Mouse (Mus musculus): ENCODE data around the gene St8sia4.
A peak's percentile ranks its signal among the peaks of the same experiment; 100 is the strongest.

St8sia4 gene

DNA sequence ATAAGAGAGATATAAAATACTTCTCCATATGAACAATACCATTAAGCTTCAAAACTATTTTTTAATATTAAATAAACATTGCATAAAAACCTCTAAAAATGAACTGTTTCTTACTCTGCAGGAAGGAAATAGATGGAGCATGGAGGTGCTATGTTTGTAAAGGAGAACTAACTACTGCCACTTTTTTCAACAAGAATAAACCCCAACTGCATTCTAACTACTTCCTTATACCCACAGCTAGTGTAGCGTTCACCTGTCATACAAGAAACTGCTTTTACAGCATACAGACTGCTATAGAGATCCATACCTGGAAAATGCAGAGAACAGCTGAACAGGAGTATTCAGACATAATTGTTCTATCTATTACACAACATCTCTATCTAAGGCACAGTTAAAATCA is 70.5 kb downstream of the St8sia4 start:
- DNase-seq (ENCODE audit: low spot score in 2 of 2): no peak

DNA sequence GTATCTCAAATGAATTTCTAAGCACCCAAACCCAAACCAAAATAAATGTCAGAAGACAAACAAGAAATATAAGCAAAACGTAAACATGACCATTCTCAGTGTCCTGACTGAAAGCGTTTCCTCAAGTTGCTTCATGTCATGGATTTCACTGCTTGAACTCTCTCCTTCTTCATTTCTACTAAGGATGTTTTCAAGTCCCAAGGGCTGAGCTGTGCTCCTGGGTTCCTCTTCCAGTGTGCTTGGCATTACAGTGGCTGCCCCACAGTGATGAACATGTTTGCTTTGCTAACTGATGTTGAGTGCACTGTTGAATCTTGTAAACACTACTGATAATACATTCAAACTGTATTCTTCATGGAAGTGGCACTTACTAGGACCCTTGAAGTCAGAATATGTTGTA is 76.3 kb downstream of the St8sia4 start:
- DNase-seq (ENCODE audit: low spot score in 2 of 2): no peak

DNA sequence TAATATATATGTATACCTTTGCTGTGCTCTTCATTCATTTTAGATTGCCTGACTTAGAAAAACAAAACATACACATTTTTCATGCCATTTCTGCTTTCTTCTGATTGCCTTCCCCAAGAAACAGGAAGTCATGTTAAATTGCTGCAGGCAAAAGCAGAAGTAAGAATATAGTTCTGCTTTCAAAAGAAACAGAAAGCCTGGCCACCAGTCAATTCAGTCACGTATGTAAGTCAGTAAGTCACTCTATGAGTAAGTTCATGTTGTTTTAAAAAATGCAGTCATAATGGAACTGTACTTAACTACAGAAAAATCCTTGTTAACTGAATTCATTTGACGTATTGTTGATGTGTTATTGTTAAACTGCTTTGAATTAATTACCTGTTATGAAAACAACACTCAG is 77.3 kb downstream of the St8sia4 start:
- no peak for DNase-seq (ENCODE audit: low spot score in 2 of 2)

DNA sequence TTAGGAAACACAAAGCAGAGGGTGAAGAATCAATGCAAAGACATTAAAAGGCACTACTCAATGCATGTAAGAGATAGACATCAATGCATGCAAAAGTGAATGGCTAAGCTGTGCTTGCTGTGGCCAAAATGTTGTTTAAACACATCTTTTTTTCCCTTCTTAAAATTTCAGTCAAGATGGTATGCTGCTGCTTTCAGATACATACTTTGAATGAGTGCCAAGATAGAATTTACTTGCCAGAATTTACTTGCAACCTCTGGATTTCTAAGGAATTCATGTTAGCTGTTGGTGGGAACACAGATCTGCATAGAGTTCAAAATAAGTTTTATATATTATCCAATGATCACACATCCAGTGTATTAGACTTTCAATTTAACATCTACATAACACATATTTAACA is 77.9 kb downstream of the St8sia4 start:
- no peak for DNase-seq (ENCODE audit: low spot score in 2 of 2)

DNA sequence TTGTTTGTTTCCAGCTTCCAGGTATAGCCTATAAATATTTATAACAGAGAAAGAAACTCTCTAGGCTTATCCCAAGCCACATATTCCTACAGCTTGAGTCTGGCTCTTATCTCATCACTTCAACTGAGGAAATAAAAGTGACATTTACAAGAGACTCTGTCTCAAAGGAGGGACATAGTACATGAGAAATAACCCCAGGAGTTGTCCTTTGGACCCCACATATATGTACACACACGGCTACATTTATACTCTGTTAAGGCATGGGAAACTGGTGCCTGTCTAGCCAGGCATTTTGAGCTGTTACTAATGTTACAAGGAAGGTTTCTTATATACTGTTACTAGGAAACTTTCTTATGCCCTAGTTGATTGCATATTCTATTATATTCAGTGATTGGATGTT is 84.1 kb downstream of the St8sia4 start:
- DNase-seq (ENCODE audit: low spot score in 2 of 2): no peak

DNA sequence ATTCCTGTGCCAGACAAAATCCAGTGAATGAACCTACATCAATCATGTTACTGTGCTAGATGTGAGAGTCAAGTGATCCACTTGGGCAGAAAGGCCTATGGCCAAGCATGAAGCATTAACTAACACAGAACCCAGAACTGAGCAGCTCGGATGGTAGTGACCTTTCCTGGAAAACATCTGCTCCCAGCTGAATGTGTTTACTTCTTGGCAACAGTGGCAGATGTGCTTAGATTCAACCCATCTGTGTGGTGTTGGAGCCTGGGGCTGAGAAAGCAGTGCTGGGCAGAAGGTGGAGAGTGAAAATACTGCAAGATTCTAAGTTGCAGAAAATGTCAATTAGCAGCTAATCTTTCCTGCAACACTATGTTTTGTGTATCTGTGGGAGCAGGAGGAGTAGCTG is 85.1 kb downstream of the St8sia4 start:
- DNase-seq (ENCODE audit: low spot score in 2 of 2): no peak

DNA sequence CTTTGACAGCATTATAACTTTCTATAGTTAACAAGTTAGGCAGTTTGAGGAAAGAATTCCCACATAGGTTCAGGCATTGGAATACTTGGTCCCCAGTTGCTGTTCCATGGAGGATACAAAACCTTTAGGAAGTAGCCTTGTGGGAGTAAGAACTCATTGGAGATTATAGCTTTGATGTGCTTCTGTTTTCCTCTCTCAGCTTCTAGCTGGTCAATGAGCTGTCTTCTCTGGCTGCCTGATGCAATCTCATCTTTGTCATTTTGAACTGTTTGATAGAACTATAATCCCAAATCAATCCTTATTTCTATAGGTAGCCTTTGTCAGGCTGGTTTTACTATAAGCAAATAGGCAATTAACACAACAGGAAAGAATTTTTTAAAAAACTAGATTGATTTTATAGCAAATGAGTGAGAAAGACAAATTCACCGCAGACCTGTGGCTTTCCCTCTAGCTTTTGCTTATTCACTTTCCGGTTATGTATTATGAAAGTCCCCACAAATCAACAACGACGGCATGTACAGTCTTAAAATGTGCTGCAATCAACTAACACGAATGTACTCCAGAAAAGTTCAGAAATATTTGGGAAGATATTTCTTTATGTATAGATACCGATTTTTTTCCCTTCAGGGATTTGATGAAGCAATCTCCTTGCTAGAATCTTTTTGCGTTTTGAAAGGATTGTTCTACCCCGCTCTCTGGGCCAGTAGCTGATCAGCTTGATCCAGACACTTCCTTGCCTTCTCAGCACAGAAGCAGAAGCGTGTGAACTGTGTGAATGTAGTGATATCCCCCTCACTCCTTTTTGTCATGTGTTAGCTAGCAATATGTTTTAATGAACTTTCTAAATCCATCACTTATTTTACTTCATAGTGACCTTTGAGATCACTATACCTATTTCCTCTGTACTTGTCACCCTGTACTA is 94.5 kb downstream of the St8sia4 start:
- DNase-seq (ENCODE audit: low spot score in 2 of 2): no peak

DNA sequence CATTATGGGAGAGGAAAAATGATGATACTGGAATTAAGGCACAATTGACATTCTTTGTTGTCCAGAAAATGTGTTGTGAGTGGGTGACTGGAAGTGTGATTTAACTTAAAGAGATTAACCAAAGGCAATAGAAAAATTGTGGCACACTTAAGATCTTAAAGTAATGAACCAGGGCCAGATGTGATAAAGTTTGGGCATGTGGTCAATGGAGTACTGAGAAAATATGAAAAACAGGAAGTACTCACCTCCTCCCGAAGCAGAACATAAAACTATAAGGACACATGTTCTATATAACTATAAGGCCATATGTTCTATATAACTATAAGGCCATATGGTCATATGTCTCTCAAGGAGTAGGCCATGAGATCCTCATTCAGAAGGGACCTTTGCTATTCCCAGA is 96.3 kb downstream of the St8sia4 start:
- no peak for DNase-seq (ENCODE audit: low spot score in 2 of 2)

DNA sequence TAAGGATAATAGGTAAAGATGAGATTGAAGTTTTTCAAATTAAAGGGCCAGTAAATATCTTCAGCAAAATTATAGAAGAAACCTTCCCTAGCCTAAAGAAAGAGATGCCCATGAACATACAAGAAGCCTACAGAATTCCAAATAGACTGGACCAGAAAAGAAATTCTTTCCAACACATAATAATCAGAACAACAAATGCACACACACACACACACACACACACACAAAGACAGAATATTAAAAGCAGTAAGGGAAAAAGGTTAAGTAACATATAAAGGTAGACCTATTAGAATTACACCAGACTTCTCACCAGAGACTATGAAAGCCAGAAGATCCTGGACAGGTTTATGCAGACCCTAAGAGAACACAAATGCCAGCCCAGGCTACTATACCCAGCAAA is 112.8 kb downstream of the St8sia4 start:
- peak; percentile 45 to 74 for DNase-seq (ENCODE audit: low spot score in 2 of 2)

DNA sequence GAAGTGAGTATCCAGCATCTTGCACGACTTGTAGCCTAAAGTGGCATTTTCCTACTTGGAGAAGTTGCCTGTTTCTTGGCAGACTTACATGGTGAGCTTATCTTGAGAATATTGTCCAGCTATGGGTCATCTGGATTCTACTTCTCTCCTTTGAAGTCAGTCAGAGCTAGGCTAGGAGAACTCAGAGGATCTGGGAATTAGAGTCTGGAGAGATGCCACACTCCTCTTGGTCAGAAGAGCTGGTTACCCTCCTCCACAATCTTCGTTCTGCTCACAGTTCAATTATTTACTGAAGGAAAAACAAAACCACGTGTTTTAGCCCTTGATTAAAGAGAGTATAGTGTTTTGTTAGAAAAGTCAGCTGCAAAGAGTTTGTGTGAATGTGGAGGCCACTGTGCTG is 125.9 kb downstream of the St8sia4 start:
- DNase-seq (ENCODE audit: low spot score in 2 of 2): no peak

All from cerebellum, postnatal 4 days (tissue).